Mouse (Mus musculus) MEL (cell line): Measurements from ENCODE around the gene Fam120c. TPM values are rescaled to one million over a fixed set of nuclear protein-coding genes. Genes with fewer than 3 reads are reported as not detected.
"Not testable (repeated sequence)": the region's sequence is repeated elsewhere in the genome, so short reads cannot be mapped to it uniquely, and the experiment has no call there.

Experiments
- DNase-seq: peaks from one replicate; pipeline ENCODE4 v3.0.0; 2011; ENCODE audit warnings: low read depth, low spot score
- H3K27ac ChIP-seq: 2 replicates; pipeline ENCODE4 v1.5.1; 2012; ENCODE audit warnings: low read depth, mild to moderate bottlenecking, control low read depth, low read length, moderate library complexity; ENCODE audit not compliant: control insufficient read depth
- H3K27me3 ChIP-seq, 2 experiments: fragments of 150-350 bp in 1 of 2; sonication (generic) in 1 of 2; 2 replicates each; pipeline ENCODE4 v1.6.1; 2012; ENCODE audit warnings: low read length in 2 of 2, mild to moderate bottlenecking in 2 of 2, improper control_type of control experiment in 1 of 2, moderate library complexity in 1 of 2; ENCODE audit not compliant: insufficient read depth in 2 of 2, control insufficient read depth in 1 of 2
- H3K36me3 ChIP-seq, 2 experiments: 2 replicates each; pipeline ENCODE4 v1.6.1; 2012 to 2014; ENCODE audit warnings: low read length in 2 of 2, improper control_type of control experiment in 1 of 2, inconsistent platforms in 1 of 2, mild to moderate bottlenecking in 1 of 2; ENCODE audit not compliant: insufficient read depth in 2 of 2, control insufficient read depth in 1 of 2
- H3K4me1 ChIP-seq, 2 experiments: fragments of 150-350 bp in 1 of 2; sonication (generic) in 1 of 2; 2 replicates each; pipeline ENCODE4 v1.6.1; 2012; ENCODE audit warnings: low read length in 2 of 2, improper control_type of control experiment in 1 of 2, mild to moderate bottlenecking in 1 of 2; ENCODE audit not compliant: insufficient read depth in 2 of 2, control insufficient read depth in 1 of 2
- H3K4me3 ChIP-seq, 2 experiments: fragments of 150-350 bp in 1 of 2; sonication (generic) in 1 of 2; 2 replicates each; pipeline ENCODE4 v1.5.1; 2012; ENCODE audit warnings: low read depth in 2 of 2, low read length in 2 of 2, mild to moderate bottlenecking in 2 of 2, moderate library complexity in 2 of 2, control low read depth in 1 of 2, improper control_type of control experiment in 1 of 2; ENCODE audit not compliant: control insufficient read depth in 1 of 2, insufficient read depth in 1 of 2
- H3K79me2 ChIP-seq: 2 replicates; pipeline ENCODE4 v1.6.1; 2012; ENCODE audit warnings: mild to moderate bottlenecking, low read length, moderate library complexity; ENCODE audit not compliant: control insufficient read depth, poor library complexity, insufficient read depth
- H3K9ac ChIP-seq: 2 replicates; pipeline ENCODE4 v1.6.1; 2012; ENCODE audit warnings: low read depth, mild to moderate bottlenecking, control low read depth, low read length, moderate library complexity; ENCODE audit not compliant: control insufficient read depth, poor library complexity, severe bottlenecking
- H3K9me3 ChIP-seq: fragments of 150-350 bp; sonication (generic); replicated peaks from 2 replicates; pipeline ENCODE4 v1.6.1; 2012; ENCODE audit warnings: mild to moderate bottlenecking, low read length, improper control_type of control experiment, moderate library complexity; ENCODE audit not compliant: insufficient read depth
- BHLHE40 ChIP-seq: IDR thresholded peaks from 2 replicates; pipeline ENCODE4 v1.6.1; 2012; ENCODE audit warnings: low read depth, mild to moderate bottlenecking, inconsistent platforms, low read length, improper control_type of control experiment, borderline replicate concordance
- CHD1 ChIP-seq: IDR thresholded peaks from 2 replicates; pipeline ENCODE4 v1.6.1; 2012; ENCODE audit warnings: low read depth, mild to moderate bottlenecking, inconsistent platforms, low read length, improper control_type of control experiment
- CTCF ChIP-seq, 3 experiments: IDR thresholded peaks in 2 of 3; conservative IDR thresholded peaks in 1 of 3; 2 replicates each; pipeline ENCODE4 v1.5.1; 2011 to 2012; ENCODE audit warnings: low read length in 3 of 3, low read depth in 2 of 3, mild to moderate bottlenecking in 2 of 3, improper control_type of control experiment in 1 of 3, inconsistent platforms in 1 of 3, mixed read lengths in 1 of 3, moderate library complexity in 1 of 3; ENCODE audit not compliant: control insufficient read depth in 1 of 3, insufficient read depth in 1 of 3, poor library complexity in 1 of 3, severe bottlenecking in 1 of 3
- ELF1 ChIP-seq: IDR thresholded peaks from 2 replicates; pipeline ENCODE4 v1.6.1; 2014; ENCODE audit warnings: low read depth, mild to moderate bottlenecking, inconsistent platforms, low read length, improper control_type of control experiment, moderate library complexity
- EP300 ChIP-seq, 2 experiments: IDR thresholded peaks; 2 replicates each; pipeline ENCODE4 v1.6.1; 2011; ENCODE audit warnings: improper control_type of control experiment in 2 of 2, low read length in 2 of 2, low read depth in 1 of 2, mild to moderate bottlenecking in 1 of 2
- ETS1 ChIP-seq: IDR thresholded peaks from 2 replicates; pipeline ENCODE4 v1.6.1; 2012; ENCODE audit warnings: low read depth, mild to moderate bottlenecking, inconsistent platforms, low read length, improper control_type of control experiment, moderate library complexity
- GATA1 ChIP-seq: IDR thresholded peaks from 2 replicates; pipeline ENCODE4 v1.6.1; 2011; ENCODE audit warnings: low read depth, low read length, improper control_type of control experiment
- HCFC1 ChIP-seq: IDR thresholded peaks from 2 replicates; pipeline ENCODE4 v1.6.1; 2012; ENCODE audit warnings: low read depth, mild to moderate bottlenecking, inconsistent platforms, low read length, improper control_type of control experiment, moderate library complexity
- JUND ChIP-seq: IDR thresholded peaks from 2 replicates; pipeline ENCODE4 v1.6.1; 2011; ENCODE audit warnings: low read depth, mild to moderate bottlenecking, improper control_type of control experiment, low read length
- KAT2A ChIP-seq: conservative IDR thresholded peaks from 2 replicates; pipeline ENCODE4 v1.6.1; 2012; ENCODE audit warnings: low read depth, low read length, improper control_type of control experiment, inconsistent platforms
- MAFK ChIP-seq: IDR thresholded peaks from 2 replicates; pipeline ENCODE4 v1.6.1; 2011; ENCODE audit warnings: low read depth, mild to moderate bottlenecking, low read length, improper control_type of control experiment, borderline replicate concordance
- MAX ChIP-seq: IDR thresholded peaks from 2 replicates; pipeline ENCODE4 v1.6.1; 2011; ENCODE audit warnings: low read length, improper control_type of control experiment
- MAZ ChIP-seq: IDR thresholded peaks from 2 replicates; pipeline ENCODE4 v1.6.1; 2012; ENCODE audit warnings: low read depth, mild to moderate bottlenecking, inconsistent platforms, low read length, improper control_type of control experiment
- MEF2A ChIP-seq: IDR thresholded peaks from 2 replicates; pipeline ENCODE4 v1.6.1; 2014; ENCODE audit warnings: low read depth, mild to moderate bottlenecking, inconsistent platforms, low read length, improper control_type of control experiment; ENCODE audit not compliant: poor library complexity, insufficient replicate concordance, severe bottlenecking; ENCODE audit errors: extremely low read depth
- MYC ChIP-seq: IDR thresholded peaks from 2 replicates; pipeline ENCODE4 v1.6.1; 2011; ENCODE audit warnings: low read depth, mild to moderate bottlenecking, low read length, improper control_type of control experiment, moderate library complexity
- RAD21 ChIP-seq: IDR thresholded peaks from 2 replicates; pipeline ENCODE4 v1.6.1; 2011; ENCODE audit warnings: mild to moderate bottlenecking, low read depth, low read length, improper control_type of control experiment
- RCOR1 ChIP-seq: IDR thresholded peaks from 2 replicates; pipeline ENCODE4 v1.6.1; 2012; ENCODE audit warnings: low read depth, mild to moderate bottlenecking, inconsistent platforms, low read length, improper control_type of control experiment
- SIN3A ChIP-seq: IDR thresholded peaks from 2 replicates; pipeline ENCODE4 v1.6.1; 2012; ENCODE audit warnings: low read length, improper control_type of control experiment, inconsistent platforms
- SMC3 ChIP-seq: IDR thresholded peaks from 2 replicates; pipeline ENCODE4 v1.6.1; 2011; ENCODE audit warnings: low read depth, low read length, improper control_type of control experiment
- TAL1 ChIP-seq: IDR thresholded peaks from 2 replicates; pipeline ENCODE4 v1.6.1; 2012; ENCODE audit warnings: mild to moderate bottlenecking, inconsistent platforms, low read length, moderate library complexity, mixed read lengths
- TCF12 ChIP-seq: IDR thresholded peaks from 2 replicates; pipeline ENCODE4 v1.6.1; 2014; ENCODE audit warnings: low read depth, mild to moderate bottlenecking, inconsistent platforms, low read length, improper control_type of control experiment, moderate library complexity
- USF2 ChIP-seq, 2 experiments: IDR thresholded peaks; 2 replicates each; pipeline ENCODE4 v1.6.1; 2011 to 2012; ENCODE audit warnings: improper control_type of control experiment in 2 of 2, low read length in 2 of 2, borderline replicate concordance in 1 of 2, inconsistent platforms in 1 of 2, low read depth in 1 of 2, mild to moderate bottlenecking in 1 of 2; ENCODE audit not compliant: insufficient read depth in 1 of 2
- ZC3H11A ChIP-seq: IDR thresholded peaks from 2 replicates; pipeline ENCODE4 v1.6.1; 2012; ENCODE audit warnings: low read depth, mild to moderate bottlenecking, inconsistent platforms, low read length, improper control_type of control experiment
- ZMIZ1 ChIP-seq: IDR thresholded peaks from 2 replicates; pipeline ENCODE4 v1.6.1; 2012; ENCODE audit warnings: low read depth, mild to moderate bottlenecking, inconsistent platforms, low read length, improper control_type of control experiment, moderate library complexity
- ZNF384 ChIP-seq: IDR thresholded peaks from 2 replicates; pipeline ENCODE4 v1.6.1; 2012; ENCODE audit warnings: low read depth, mild to moderate bottlenecking, inconsistent platforms, low read length, improper control_type of control experiment
- polyA plus RNA-seq, 2 experiments: library from polyadenylated mRNA; stranded (reverse) in 1 of 2; unstranded in 1 of 2; fragments of >175 nt in 1 of 2; fragments of >200 nt in 1 of 2; gene quantifications; 2 replicates each; pipeline versions ENCODE4 v1.2.1 to v1.2.4; 2012; ENCODE audit warnings: low replicate concordance in 2 of 2, low read depth in 1 of 2; ENCODE audit not compliant: insufficient read length in 2 of 2, insufficient read depth in 1 of 2, missing spikeins in 1 of 2
- total RNA-seq: library from RNA; depleted of rRNA; stranded (reverse); fragments of 300-350 nt; gene quantifications from 2 replicates; pipeline ENCODE4 v1.2.3, GENCODE M21; 2012

Gene Fam120c
- total and polyA plus RNA-seq, 3 experiments = 7.6 to 35.3 (median 12.5) TPM

DNA sequence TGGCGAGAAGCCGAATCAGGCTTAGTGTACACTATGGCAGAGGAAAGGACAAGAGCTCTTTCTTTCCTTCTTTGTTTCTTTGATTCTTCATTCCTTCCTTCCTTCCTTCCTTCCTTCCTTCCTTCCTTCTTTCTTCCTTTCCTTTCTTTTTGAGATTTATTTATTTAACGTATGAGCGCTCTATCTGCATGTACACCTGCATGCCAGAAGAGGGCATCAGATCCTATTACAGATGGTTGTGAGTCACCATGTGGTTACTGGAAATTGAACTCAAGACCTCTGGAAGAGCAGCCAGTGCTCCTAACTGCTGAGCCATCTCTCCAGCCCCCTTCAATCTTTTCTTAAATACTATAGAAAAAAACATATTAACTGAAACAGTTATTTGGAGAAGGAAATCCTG lies 149.3 kb downstream of the Fam120c start:
- H3K27ac ChIP-seq, H3K9me3 ChIP-seq, H3K4me3 ChIP-seq, H3K9ac ChIP-seq, DNase-seq, H3K27me3 ChIP-seq, H3K79me2 ChIP-seq: not testable (repeated sequence)
- Histone ChIP-seq H3K36me3 (peaks cover 0 to 26% of the 10 kb centered on the region in 2 experiments; a peak in 2 of 4 replicates), H3K4me1 (peaks cover 11 to 15% of the 10 kb centered on the region in 2 experiments)
- TF ChIP-seq CTCF (IDR thresholded peaks at IDR 0.05 in 2 of 3, conservative IDR thresholded peaks at IDR 0.05 in 1 of 3; ENCODE audit: control insufficient read depth in 1 of 3, insufficient read depth in 1 of 3, low read depth in 2 of 3, low read length in 3 of 3, poor library complexity in 1 of 3, severe bottlenecking in 1 of 3) (peak; percentile 13 to 50 (median 27); a peak in 3 of 6 replicates), ZC3H11A (peak; percentile 48; the same call in 1 of the 2 replicates), SMC3 (peak; percentile 66), MYC (0 out of 2 replicates have a peak, but pooled peaks have one; percentile 60), RAD21 (peak; percentile 48)

DNA sequence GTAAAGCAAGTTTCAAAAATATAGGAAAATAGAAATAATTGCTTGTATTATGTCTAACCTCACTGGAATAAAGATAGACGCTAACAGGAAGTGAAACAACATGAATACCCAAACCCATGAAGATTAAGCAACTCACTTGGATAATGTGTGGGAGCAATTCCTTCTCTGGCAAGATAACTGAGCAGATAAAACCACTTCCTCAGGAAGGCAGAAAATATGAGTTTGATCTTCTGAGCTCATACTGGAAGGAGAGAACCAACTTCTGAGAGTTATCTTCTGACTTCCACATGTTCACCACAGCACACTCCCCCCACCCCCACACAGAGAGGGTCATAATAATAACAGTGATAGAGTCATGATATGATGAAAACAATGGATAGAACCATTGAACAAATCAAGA lies 152.6 kb downstream of the Fam120c start:
- Histone ChIP-seq H3K27me3 (no peaks in the 10 kb centered on the region), H3K36me3 (peaks cover 0 to 29% of the 10 kb centered on the region in 2 experiments; a peak in 2 of 4 replicates), H3K79me2 (no peaks in the 10 kb centered on the region), H3K9ac (no peak overlapping the region), H3K4me1 (peaks cover 11 to 17% of the 10 kb centered on the region in 2 experiments), H3K9me3 (no peaks in the 10 kb centered on the region), H3K4me3 (no peak overlapping the region), H3K27ac (peak overlapping the region; percentile 24; the same call in 1 of the 2 replicates)
- TF ChIP-seq ZNF384 (0 out of 2 replicates have a peak, but pooled peaks have one; percentile 4), ETS1 (peak; percentile 79), RAD21 (no peak), MEF2A (no peak), USF2 (IDR thresholded peaks at IDR 0.05; ENCODE audit: borderline replicate concordance in 1 of 2, insufficient read depth in 1 of 2, low read depth in 1 of 2, low read length in 2 of 2) (no peak), TCF12 (peak; percentile 74), HCFC1 (no peak), MAZ (no peak), ELF1 (peak; percentile 40; the same call in 1 of the 2 replicates), MYC (0 out of 2 replicates have a peak, but pooled peaks have one; percentile 73), TAL1 (peak; percentile 68), KAT2A (no peak), CHD1 (no peak), RCOR1 (peak; percentile 69; the same call in 1 of the 2 replicates), JUND (no peak), MAX (0 out of 2 replicates have a peak, but pooled peaks have one; percentile 49), EP300 (IDR thresholded peaks at IDR 0.05; ENCODE audit: low read depth in 1 of 2, low read length in 2 of 2) (peak; percentile 93 to 94), SIN3A (peak; percentile 56; the same call in 1 of the 2 replicates), ZMIZ1 (no peak), GATA1 (peak; percentile 92), BHLHE40 (0 out of 2 replicates have a peak, but pooled peaks have one; percentile 4), MAFK (0 out of 2 replicates have a peak, but pooled peaks have one; percentile 33)
- peak; percentile 69 for DNase-seq
